Mouse (Mus musculus) midbrain, postnatal 0 days (tissue): ENCODE measurements around the gene Cdc27. TPM values are rescaled to one million over a fixed set of nuclear protein-coding genes. Genes with fewer than 3 reads are reported as not detected.
A peak's percentile ranks its signal among the peaks of the same experiment; 100 is the strongest.

Source experiments
- ATAC-seq: fragments of 200-750 bp; cut with Nextera tagmentation; 2 replicates; pipeline ENCODE4 v1.8.0; 2017; ENCODE audit warnings: moderate number of reproducible peaks, mild to moderate bottlenecking, moderate TSS enrichment, moderate library complexity; ENCODE audit not compliant: low FRiP score
- DNase-seq: peaks from one replicate; pipeline ENCODE4 v3.0.0-alpha.2; 2015; ENCODE audit warnings: low spot score
- H3K27ac ChIP-seq: fragments of 300-500 bp; sonication (generic); 2 replicates; pipeline ENCODE4 v1.5.1; 2014; ENCODE audit warnings: low read depth, mild to moderate bottlenecking, low read length, mixed read lengths
- H3K27me3 ChIP-seq: fragments of 300-500 bp; sonication (generic); 2 replicates; pipeline ENCODE4 v1.6.1; 2014; ENCODE audit warnings: low read length, control low read depth, mixed read lengths; ENCODE audit not compliant: insufficient read depth
- H3K36me3 ChIP-seq: fragments of 300-500 bp; sonication (generic); 2 replicates; pipeline ENCODE4 v1.6.1; 2014; ENCODE audit warnings: low read length, control low read depth, mixed read lengths; ENCODE audit not compliant: insufficient read depth
- H3K4me1 ChIP-seq: fragments of 300-500 bp; sonication (generic); 2 replicates; pipeline ENCODE4 v1.6.1; 2014; ENCODE audit warnings: mild to moderate bottlenecking, control low read depth, antibody characterized with exemption, low read length, mixed read lengths; ENCODE audit not compliant: insufficient read depth
- H3K4me2 ChIP-seq: fragments of 300-500 bp; sonication (generic); 2 replicates; pipeline ENCODE4 v1.6.1; 2014; ENCODE audit warnings: low read depth, mild to moderate bottlenecking, low read length, mixed read lengths; ENCODE audit not compliant: poor library complexity, severe bottlenecking
- H3K4me3 ChIP-seq: fragments of 300-500 bp; sonication (generic); 2 replicates; pipeline ENCODE4 v1.5.1; 2014; ENCODE audit warnings: low read depth, mild to moderate bottlenecking, low read length, moderate library complexity
- H3K9ac ChIP-seq: fragments of 300-500 bp; sonication (generic); replicated peaks from 2 replicates; pipeline ENCODE4 v1.6.1; 2014; ENCODE audit warnings: mild to moderate bottlenecking, low read length, moderate library complexity, mixed read lengths; ENCODE audit not compliant: poor library complexity, severe bottlenecking
- H3K9me3 ChIP-seq: fragments of 300-500 bp; sonication (generic); 2 replicates; pipeline ENCODE4 v1.6.1; 2016; ENCODE audit warnings: low read length, control low read depth
- CTCF ChIP-seq: IDR thresholded peaks from 2 replicates; pipeline ENCODE4 v1.5.1; 2016; ENCODE audit warnings: antibody characterized with exemption, mild to moderate bottlenecking
- WGBS: fragments of 180-500 bp; shearing (Covaris S2); extraction: QIAGEN DNeasy Blood & Tissue Kit; methylation state at CpG from one replicate; pipeline ENCODE4 v1.1.7; 2014; 5-methylcytosine and 5-hydroxymethylcytosine counted together
- polyA plus RNA-seq: library from polyadenylated mRNA; unstranded; fragments of >200 nt; fragmentation: Nextera tagmentation; extraction: Ambion mirVana; gene quantifications from 2 replicates; pipeline ENCODE4 v1.2.1, GENCODE M21; 2015
- total RNA-seq: library from RNA; depleted of rRNA; stranded (reverse); fragments of >200 nt; gene quantifications from 2 replicates; pipeline ENCODE4 v1.2.3, GENCODE M21; 2014; rRNA removed

The Cdc27 gene
- 33.5 and 42.4 TPM in 2 replicates for total RNA-seq
- 34.1 and 34.9 TPM in 2 replicates for polyA plus RNA-seq

- Histone ChIP-seq H3K27me3 (no peaks in the 10 kb centered on the region), H3K4me2 (peak within 1 kb of the TSS; percentile 66), H3K36me3 (no peaks in the 10 kb centered on the region), H3K4me1 (peaks cover 2% of the 10 kb centered on the region; the same call in 1 of the 2 replicates), H3K9ac (peak within 1 kb of the TSS; percentile 99), H3K4me3 (peak within 1 kb of the TSS; percentile 68), H3K9me3 (no peaks in the 10 kb centered on the region), H3K27ac (peak within 1 kb of the TSS; percentile 91)
- ATAC-seq: peak; percentile 95
- WGBS: under 1% methylated on average over 35 of the region's 35 CpGs
- TF ChIP-seq CTCF: peak; percentile 21; the same call in 1 of the 2 replicates
- peak; percentile 99 for DNase-seq
These were observed at the start of gene Cdc27, which contains the start of gene Myl4 for GRCm38 (mm10) chr11:104550406-104550974. Cdc27 (minus strand) TSS chr11:104550620. Myl4 (plus strand) TSS chr11:104550663.

GRCm38 (mm10) chr11:104599265-104599945, 49.0 kb upstream of the Cdc27 start:
- Histone ChIP-seq H3K36me3 (no peaks in the 10 kb centered on the region), H3K27me3 (no peaks in the 10 kb centered on the region), H3K9ac (no peak overlapping the region), H3K4me3 (no peak overlapping the region), H3K4me2 (no peak overlapping the region), H3K9me3 (no peaks in the 10 kb centered on the region), H3K27ac (no peak overlapping the region), H3K4me1 (no peaks in the 10 kb centered on the region)
- DNase-seq (no peak), ATAC-seq (no peak)
- no peak for TF ChIP-seq CTCF
- WGBS: 84% methylated on average over 13 of the region's 13 CpGs

- no peaks in the 10 kb centered on the region for H3K36me3 ChIP-seq
- TF ChIP-seq CTCF: no peak
- no peaks in the 10 kb centered on the region for H3K27me3 ChIP-seq
- no peaks in the 10 kb centered on the region for H3K4me1 ChIP-seq
- H3K4me2 ChIP-seq: no peak overlapping the region
- H3K4me3 ChIP-seq: no peak overlapping the region
- no peak for ATAC-seq
- H3K9ac ChIP-seq: no peak overlapping the region
- no peak for DNase-seq
- no peak overlapping the region for H3K27ac ChIP-seq
- H3K9me3 ChIP-seq: no peaks in the 10 kb centered on the region
- 83% methylated on average over 10 of the region's 10 CpGs for WGBS
These were observed 45.9 kb upstream of the Cdc27 start for GRCm38 (mm10) chr11:104596365-104596764.

- 71% methylated on average over 13 of the region's 13 CpGs for WGBS
- H3K27me3 ChIP-seq: no peaks in the 10 kb centered on the region
- H3K4me2 ChIP-seq: no peak overlapping the region
- TF ChIP-seq CTCF: no peak
- DNase-seq: no peak
- H3K9ac ChIP-seq: no peak overlapping the region
- H3K36me3 ChIP-seq: no peaks in the 10 kb centered on the region
- no peak overlapping the region for H3K4me3 ChIP-seq
- H3K9me3 ChIP-seq: no peaks in the 10 kb centered on the region
- no peak overlapping the region for H3K27ac ChIP-seq
- H3K4me1 ChIP-seq: no peaks in the 10 kb centered on the region
- no peak for ATAC-seq
These were observed 41.8 kb upstream of the Cdc27 start for GRCm38 (mm10) chr11:104592066-104592835.

- TF ChIP-seq CTCF: peak; percentile 98
- H3K9me3 ChIP-seq: no peaks in the 10 kb centered on the region
- H3K9ac ChIP-seq: no peak overlapping the region
- no peaks in the 10 kb centered on the region for H3K4me1 ChIP-seq
- H3K36me3 ChIP-seq: no peaks in the 10 kb centered on the region
- H3K27ac ChIP-seq: no peak overlapping the region
- DNase-seq: peak; percentile 90
- no peaks in the 10 kb centered on the region for H3K27me3 ChIP-seq
- H3K4me3 ChIP-seq: no peak overlapping the region
- 0 out of 2 replicates have a peak, but pooled peaks have one; percentile 38 for ATAC-seq
- no peak overlapping the region for H3K4me2 ChIP-seq
- WGBS: 2% methylated on average over 8 of the region's 8 CpGs
These were observed 39.7 kb upstream of the Cdc27 start for GRCm38 (mm10) chr11:104590148-104590547.
